Mouse (Mus musculus) forebrain, embryonic 16.5 days (tissue): ENCODE data around the gene Jmjd8. TPM values are rescaled to one million over a fixed set of nuclear protein-coding genes. Genes with fewer than 3 reads are reported as not detected.
A peak's percentile ranks its signal among the peaks of the same experiment; 100 is the strongest.

ENCODE experiments used
- ATAC-seq: fragments of 200-750 bp; cut with Nextera tagmentation; 2 replicates; pipeline ENCODE4 v1.8.0; 2017; ENCODE audit warnings: mild to moderate bottlenecking, moderate library complexity
- H3K27ac ChIP-seq: fragments of 300-500 bp; sonication (generic); 2 replicates; pipeline ENCODE4 v1.5.1; 2014; ENCODE audit warnings: low read length, control low read depth
- H3K27me3 ChIP-seq: fragments of 300-500 bp; sonication (generic); replicated peaks from 2 replicates; pipeline ENCODE4 v1.6.1; 2014; ENCODE audit warnings: low read length; ENCODE audit not compliant: control insufficient read depth, insufficient read depth
- H3K36me3 ChIP-seq: fragments of 300-500 bp; sonication (generic); 2 replicates; pipeline ENCODE4 v1.6.1; 2014; ENCODE audit not compliant: control insufficient read depth, insufficient read depth
- H3K4me1 ChIP-seq: fragments of 300-500 bp; sonication (generic); replicated peaks from 2 replicates; pipeline ENCODE4 v1.6.1; 2014; ENCODE audit warnings: low read length; ENCODE audit not compliant: control insufficient read depth, insufficient read depth
- H3K4me2 ChIP-seq: fragments of 300-500 bp; sonication (generic); 2 replicates; pipeline ENCODE4 v1.6.1; 2014; ENCODE audit warnings: mild to moderate bottlenecking, low read length, control low read depth
- H3K4me3 ChIP-seq: fragments of 300-500 bp; sonication (generic); replicated peaks from 2 replicates; pipeline ENCODE4 v1.5.1; 2014; ENCODE audit warnings: mild to moderate bottlenecking, low read length, control low read depth
- H3K9ac ChIP-seq: fragments of 300-500 bp; sonication (generic); replicated peaks from 2 replicates; pipeline ENCODE4 v1.6.1; 2014; ENCODE audit warnings: low read depth, low read length, control low read depth
- H3K9me3 ChIP-seq: fragments of 300-500 bp; sonication (generic); 2 replicates; pipeline ENCODE4 v1.6.1; 2016; ENCODE audit warnings: low read length; ENCODE audit not compliant: control insufficient read depth
- WGBS: fragments of 180-500 bp; shearing (Covaris S2); extraction: QIAGEN DNeasy Blood & Tissue Kit; methylation state at CpG from one replicate; pipeline ENCODE4 v1.1.7; 2014; 5-methylcytosine and 5-hydroxymethylcytosine counted together
- polyA plus RNA-seq: library from polyadenylated mRNA; unstranded; fragments of >200 nt; fragmentation: Nextera tagmentation; extraction: Ambion mirVana; gene quantifications from 2 replicates; pipeline ENCODE4 v1.2.1, GENCODE M21; 2015

Gene Jmjd8
- polyA plus RNA-seq, 1 experiment from 2014 or later = 73.9 TPM

DNA sequence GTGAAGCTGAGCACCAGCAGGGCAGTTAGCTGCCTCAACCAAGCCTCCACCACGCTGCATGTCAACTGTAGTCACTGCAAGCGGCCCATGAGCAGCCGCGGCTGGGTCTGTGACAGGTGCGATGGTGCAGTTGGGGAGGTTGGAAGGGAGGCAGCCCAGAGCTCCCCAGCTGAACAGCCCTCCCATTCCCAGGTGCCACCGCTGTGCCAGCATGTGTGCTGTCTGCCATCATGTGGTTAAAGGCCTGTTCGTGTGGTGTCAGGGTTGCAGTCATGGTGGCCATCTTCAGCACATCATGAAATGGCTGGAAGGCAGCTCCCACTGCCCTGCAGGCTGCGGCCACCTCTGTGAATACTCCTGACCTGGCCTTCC is 458 bp upstream of the Jmjd8 start:
- 85% methylated on average over 8 of the region's 8 CpGs for WGBS
- Histone ChIP-seq H3K9ac (peak overlapping the region; percentile 80), H3K4me1 (peaks cover 76% of the 10 kb centered on the region), H3K9me3 (no peaks in the 10 kb centered on the region), H3K4me3 (peak overlapping the region; percentile 66), H3K27ac (peak overlapping the region; percentile 93), H3K4me2 (peak overlapping the region; percentile 93), H3K36me3 (peaks cover 20% of the 10 kb centered on the region), H3K27me3 (no peaks in the 10 kb centered on the region)
- no peak for ATAC-seq

- Histone ChIP-seq H3K36me3 (peaks cover 20% of the 10 kb centered on the region), H3K27me3 (no peaks in the 10 kb centered on the region), H3K4me1 (peaks cover 79% of the 10 kb centered on the region), H3K9ac (peak overlapping the region; percentile 80), H3K9me3 (no peaks in the 10 kb centered on the region), H3K4me2 (peak overlapping the region; percentile 93), H3K4me3 (peak overlapping the region; percentile 66), H3K27ac (peak overlapping the region; percentile 93)
- 41% methylated on average over 8 of the region's 8 CpGs for WGBS
- ATAC-seq = no peak
Measured at GRCm38 (mm10) chr17:25829558-25830017, 921 bp downstream of the Jmjd8 start.

GRCm38 (mm10) chr17:25830200-25830753 is 1.6 kb downstream of the Jmjd8 start:
- Histone ChIP-seq H3K36me3 (peaks cover 20% of the 10 kb centered on the region), H3K4me1 (peaks cover 79% of the 10 kb centered on the region), H3K27ac (no peak overlapping the region), H3K4me2 (peak overlapping the region; percentile 93), H3K9ac (no peak overlapping the region), H3K27me3 (no peaks in the 10 kb centered on the region), H3K4me3 (no peak overlapping the region), H3K9me3 (no peaks in the 10 kb centered on the region)
- ATAC-seq = no peak
- WGBS = 88% methylated on average over 4 of the region's 4 CpGs

GRCm38 (mm10) chr17:25830806-25831431 is 2.3 kb downstream of the Jmjd8 start:
- Histone ChIP-seq H3K4me2 (no peak overlapping the region), H3K9me3 (no peaks in the 10 kb centered on the region), H3K9ac (no peak overlapping the region), H3K27me3 (no peaks in the 10 kb centered on the region), H3K27ac (no peak overlapping the region), H3K36me3 (peaks cover 20% of the 10 kb centered on the region), H3K4me1 (peaks cover 80% of the 10 kb centered on the region), H3K4me3 (no peak overlapping the region)
- WGBS = 90% methylated on average over 14 of the region's 14 CpGs
- no peak for ATAC-seq

DNA sequence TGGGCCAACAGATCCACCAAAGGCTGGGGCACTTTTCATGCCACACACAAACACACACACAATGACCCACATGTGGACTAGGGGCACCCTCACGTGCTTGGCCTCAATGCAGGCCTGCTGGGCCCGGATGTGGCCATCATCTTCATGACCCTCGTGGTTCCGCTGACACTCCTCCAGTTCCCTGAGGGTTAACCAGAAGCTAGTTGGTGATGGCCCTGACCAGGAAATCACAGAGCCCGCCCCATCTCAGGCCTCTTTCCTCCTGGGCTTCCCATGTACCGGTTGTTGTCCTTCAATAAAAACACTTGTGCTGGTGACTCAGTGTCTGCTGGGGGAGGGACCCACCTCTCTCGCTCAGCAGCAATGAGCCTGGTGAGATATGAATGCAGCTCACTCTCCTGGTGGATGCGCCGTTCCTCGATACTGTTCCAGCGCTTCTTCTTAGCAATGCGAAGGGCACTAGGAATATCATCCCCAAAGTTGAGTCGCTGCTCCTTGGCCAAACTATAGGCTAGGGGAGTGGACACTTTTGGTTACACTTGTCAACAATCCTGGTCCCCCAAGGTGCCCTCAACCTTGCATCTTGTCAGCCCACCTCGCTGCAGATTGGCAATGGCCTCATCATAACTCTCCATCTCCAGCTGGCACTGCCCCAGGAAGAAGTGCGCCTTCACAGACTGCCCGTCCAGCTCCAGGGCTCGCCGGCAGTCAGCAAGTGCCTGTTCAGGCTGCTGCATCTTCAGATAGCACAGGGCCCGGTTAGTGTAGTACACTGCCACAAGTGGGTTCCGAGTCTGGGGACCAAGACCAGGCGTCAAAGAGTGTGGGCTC is 3.0 kb downstream of the Jmjd8 start:
- H3K27ac ChIP-seq = peak overlapping the region; percentile 88; the same call in 1 of the 2 replicates
- 58% methylated on average over 21 of the region's 21 CpGs for WGBS

GRCm38 (mm10) chr17:25832436-25833290 is 4.0 kb downstream of the Jmjd8 start:
- WGBS = under 1% methylated on average over 73 of the region's 77 CpGs
- H3K9me3 ChIP-seq = no peaks in the 10 kb centered on the region
- peak overlapping the region; percentile 86 for H3K9ac ChIP-seq
- H3K27me3 ChIP-seq = no peaks in the 10 kb centered on the region
- H3K36me3 ChIP-seq = peaks cover 14% of the 10 kb centered on the region
- peak overlapping the region; percentile 94 for H3K4me3 ChIP-seq
- peak overlapping the region; percentile 88 for H3K4me2 ChIP-seq
- peak; percentile 90 for ATAC-seq
- H3K4me1 ChIP-seq = peaks cover 77% of the 10 kb centered on the region
- peak overlapping the region; percentile 94 for H3K27ac ChIP-seq

More for the DNA sequence above, 3.0 kb downstream of the Jmjd8 start:
- H3K4me1 ChIP-seq = peaks cover 80% of the 10 kb centered on the region
- H3K36me3 ChIP-seq = peaks cover 20% of the 10 kb centered on the region
- H3K4me2 ChIP-seq = peak overlapping the region; percentile 88
- H3K9ac ChIP-seq = peak overlapping the region; percentile 86
- no peak for ATAC-seq
- no peaks in the 10 kb centered on the region for H3K27me3 ChIP-seq
- H3K9me3 ChIP-seq = no peaks in the 10 kb centered on the region
- H3K4me3 ChIP-seq = peak overlapping the region; percentile 94

- peak within 1 kb of the TSS; percentile 94 for H3K27ac ChIP-seq
- no peaks in the 10 kb centered on the region for H3K9me3 ChIP-seq
- peak within 1 kb of the TSS; percentile 94 for H3K4me3 ChIP-seq
- under 1% methylated on average over 24 of the region's 24 CpGs for WGBS
- peaks cover 14% of the 10 kb centered on the region for H3K36me3 ChIP-seq
- peak within 1 kb of the TSS; percentile 88 for H3K4me2 ChIP-seq
- peak within 1 kb of the TSS; percentile 86 for H3K9ac ChIP-seq
- ATAC-seq = peak; percentile 31; the same call in 1 of the 2 replicates
- peaks cover 77% of the 10 kb centered on the region for H3K4me1 ChIP-seq
- no peaks in the 10 kb centered on the region for H3K27me3 ChIP-seq
Measured at GRCm38 (mm10) chr17:25833291-25833663, 4.6 kb downstream of the Jmjd8 start, which contains the start of gene Stub1. Gene Stub1, minus strand, starts transcription at chr17:25833404.

- Histone ChIP-seq H3K27ac (peak overlapping the region; percentile 94), H3K4me2 (peak overlapping the region; percentile 88), H3K9me3 (no peaks in the 10 kb centered on the region), H3K4me3 (peak overlapping the region; percentile 94), H3K27me3 (no peaks in the 10 kb centered on the region), H3K36me3 (peaks cover 17% of the 10 kb centered on the region), H3K9ac (peak overlapping the region; percentile 84), H3K4me1 (peaks cover 75% of the 10 kb centered on the region)
- WGBS = 50% methylated on average over 6 of the region's 6 CpGs
- ATAC-seq = no peak
Measured at GRCm38 (mm10) chr17:25833961-25834594, 5.4 kb downstream of the Jmjd8 start.
